Mouse (Mus musculus) kidney, adult 2 months (tissue): ENCODE measurements around the gene Gcm2.

Experiments
- CTCF ChIP-seq: fragments of 200-500 bp; conservative IDR thresholded peaks from 2 replicates; pipeline ENCODE4 v1.5.1; 2011; ENCODE audit warnings: low read depth, mild to moderate bottlenecking, control low read depth, low read length, moderate library complexity, mixed read lengths; ENCODE audit not compliant: insufficient read depth, insufficient read length
- POLR2A ChIP-seq: fragments of 200-500 bp; IDR thresholded peaks from one replicate; pipeline ENCODE4 v1.6.1; 2011; ENCODE audit warnings: low read depth, low read length, control low read depth

- no peak for TF ChIP-seq CTCF
- no peak for TF ChIP-seq POLR2A
Measured at GRCm38 (mm10) chr13:41128326-41128725, 17.5 kb upstream of the Gcm2 start.
